Mouse (Mus musculus): Measurements from ENCODE around the gene Vps16.
A peak's percentile ranks its signal among the peaks of the same experiment; 100 is the strongest.

The Vps16 gene

DNA sequence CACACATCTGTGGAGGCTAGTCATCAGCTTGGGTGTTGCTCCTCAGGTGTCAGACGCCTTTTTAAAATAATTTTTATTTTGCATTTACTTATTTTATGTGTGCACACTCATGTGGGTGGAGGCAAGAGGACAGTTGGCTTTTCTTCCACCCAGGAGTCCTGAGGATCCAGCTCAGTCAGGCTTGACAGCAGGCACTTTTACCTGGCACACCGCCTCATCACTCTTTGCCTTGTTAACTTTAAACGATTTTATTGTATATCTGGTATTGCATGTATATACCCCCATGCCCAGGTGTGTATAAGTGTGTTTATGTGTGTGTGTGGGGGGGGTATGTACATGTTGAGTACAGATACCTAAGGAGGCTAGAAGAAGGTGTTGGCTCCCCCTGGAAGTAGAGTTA lies 33.7 kb downstream of the Vps16 start:
- no peak for DNase-seq (ENCODE audit: low spot score in 2 of 2)

DNA sequence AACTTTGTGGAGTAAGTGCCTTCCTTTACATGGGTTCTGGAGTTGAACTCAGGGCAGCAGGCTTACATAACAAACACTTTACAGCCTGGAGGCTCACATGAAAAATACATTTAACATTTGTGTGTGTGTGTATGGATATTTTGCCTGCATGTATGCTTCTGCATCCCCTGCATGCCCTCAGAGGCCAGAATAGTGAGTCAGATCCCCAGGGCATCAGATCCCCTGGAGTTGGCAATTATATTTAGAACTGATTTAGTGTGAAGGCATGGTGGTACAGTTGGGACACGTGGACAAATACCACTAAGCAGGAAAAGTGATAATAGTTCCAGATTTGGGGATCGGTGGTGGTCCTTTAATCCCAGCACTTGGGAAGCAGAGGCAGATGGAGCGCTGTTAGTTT lies 35.4 kb downstream of the Vps16 start:
- DNase-seq (ENCODE audit: low spot score in 2 of 2) = no peak

DNA sequence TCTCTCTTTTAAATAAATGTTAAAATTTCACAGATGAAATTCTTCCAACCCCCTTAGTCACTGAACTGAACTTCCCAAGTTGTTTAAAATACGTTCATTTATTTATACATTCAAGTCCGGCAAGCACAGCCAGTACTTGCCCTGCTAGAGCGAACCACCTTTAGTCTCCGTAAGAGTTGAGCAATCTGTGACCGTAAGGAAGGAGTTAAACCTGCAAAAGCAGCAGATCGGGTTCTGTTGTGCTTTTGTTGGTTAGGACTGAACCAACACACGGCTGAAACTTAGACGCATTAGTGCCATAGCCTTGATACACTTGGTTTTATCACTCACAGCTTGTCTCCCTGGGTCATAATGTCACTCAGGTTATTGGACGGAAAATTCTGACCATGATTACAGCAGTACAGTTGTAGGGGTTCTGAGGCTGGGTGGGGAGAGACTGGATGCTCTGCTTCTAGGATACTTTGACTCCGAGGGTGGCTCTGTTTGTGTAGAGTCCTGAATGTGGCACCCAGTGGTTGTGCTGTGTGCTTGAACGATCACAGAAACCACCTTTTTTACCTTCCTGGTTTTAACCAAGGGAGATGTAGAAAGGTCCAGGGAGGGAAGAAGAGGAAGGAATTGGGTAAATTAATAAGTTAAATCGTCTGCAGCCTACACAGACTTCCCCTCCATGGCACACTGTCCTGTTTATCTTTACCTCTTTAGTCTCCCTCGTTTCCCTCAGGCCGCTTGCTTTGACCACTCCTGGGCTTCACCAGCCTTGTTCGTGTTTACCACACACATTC lies 37.3 kb downstream of the Vps16 start:
- no peak for DNase-seq (ENCODE audit: low spot score in 2 of 2)

DNA sequence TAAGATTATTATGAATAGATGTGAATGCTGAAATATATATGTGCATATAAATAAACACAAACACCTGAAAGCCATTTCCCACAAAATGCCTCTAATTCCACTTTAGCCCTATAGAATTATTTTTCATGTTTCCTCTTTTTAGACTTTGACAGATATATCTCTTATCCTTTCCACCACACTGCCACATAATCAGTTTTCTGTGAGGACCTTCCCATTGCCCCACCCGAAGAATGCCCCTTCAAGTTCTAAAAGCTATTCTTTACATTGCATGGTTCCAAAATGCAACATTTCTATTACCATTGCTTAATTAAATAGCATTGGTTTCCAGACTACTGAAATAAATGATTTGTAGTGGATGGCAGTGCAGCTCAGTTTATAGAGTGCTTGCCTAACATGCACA lies 42.3 kb downstream of the Vps16 start:
- DNase-seq (ENCODE audit: low spot score in 2 of 2) = no peak

DNA sequence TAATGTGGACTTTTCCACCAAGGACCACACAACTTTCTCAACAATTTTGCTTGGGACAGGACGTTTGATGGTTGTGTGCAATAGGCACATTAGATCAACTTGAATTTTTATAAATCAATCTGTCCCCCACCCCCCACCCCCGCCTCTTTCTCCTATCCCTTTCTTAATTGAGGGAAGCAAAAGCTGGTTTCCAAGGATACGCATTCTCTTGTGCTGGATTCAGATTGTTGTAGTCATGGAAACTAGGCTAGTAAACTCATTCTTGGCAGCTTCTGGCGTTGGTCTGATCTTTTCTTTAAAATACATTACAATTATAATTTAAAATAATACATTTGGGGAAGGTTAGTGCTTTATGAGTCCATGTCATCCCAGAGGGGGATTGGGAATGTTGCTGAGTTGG lies 45.2 kb downstream of the Vps16 start:
- peak in 1 of 2 experiments; percentile 62 for DNase-seq (ENCODE audit: low spot score in 2 of 2)

DNA sequence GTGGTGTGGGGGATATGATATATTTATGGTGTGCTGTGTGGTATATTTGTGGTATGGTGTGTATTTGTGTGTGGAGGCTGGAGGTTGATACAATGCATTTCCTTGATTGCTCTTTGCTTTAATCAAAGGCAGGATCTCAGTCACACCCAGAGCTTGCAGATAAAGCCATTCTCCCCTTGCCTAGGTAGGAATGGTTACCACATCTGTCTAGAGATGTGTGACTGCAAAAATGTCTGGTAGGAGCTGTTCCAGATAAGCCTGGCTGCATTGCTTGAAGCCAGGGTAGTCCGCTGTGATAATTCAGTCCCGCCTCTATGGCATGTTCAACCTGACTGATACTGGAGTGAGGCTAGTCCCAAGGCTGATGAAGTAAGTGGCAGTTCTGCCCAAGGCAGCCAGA lies 45.8 kb downstream of the Vps16 start:
- DNase-seq (ENCODE audit: low spot score in 2 of 2) = no peak

DNA sequence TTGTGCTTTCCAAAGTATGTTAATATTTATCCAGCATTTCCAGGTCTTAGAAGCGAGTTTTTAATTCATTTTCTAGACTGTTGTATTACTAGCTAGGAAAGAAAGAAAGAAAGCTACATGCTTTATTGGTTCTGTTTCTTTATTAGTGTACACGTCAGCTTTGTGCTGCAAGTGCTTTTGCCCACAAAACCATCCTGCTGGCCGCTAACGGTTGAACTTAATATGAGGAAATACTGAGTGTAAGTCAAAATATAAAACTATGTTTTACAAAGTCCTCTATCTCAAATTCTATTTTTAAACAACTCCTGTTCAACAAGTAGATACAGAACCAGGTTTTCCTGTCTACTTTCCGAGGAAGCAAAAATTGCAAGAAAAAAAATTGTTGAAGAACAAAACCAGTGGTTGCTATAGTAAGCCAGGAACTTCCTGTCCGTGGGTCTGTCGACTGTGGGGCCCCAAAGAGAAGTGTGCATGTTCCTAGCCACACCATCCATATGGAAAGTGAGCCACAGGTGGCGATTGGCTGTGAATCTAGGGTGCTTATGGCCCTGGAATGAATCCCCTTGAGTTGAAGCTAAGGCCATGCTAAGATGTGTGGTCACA lies 48.9 kb downstream of the Vps16 start:
- DNase-seq (ENCODE audit: low spot score in 2 of 2) = no peak

DNA sequence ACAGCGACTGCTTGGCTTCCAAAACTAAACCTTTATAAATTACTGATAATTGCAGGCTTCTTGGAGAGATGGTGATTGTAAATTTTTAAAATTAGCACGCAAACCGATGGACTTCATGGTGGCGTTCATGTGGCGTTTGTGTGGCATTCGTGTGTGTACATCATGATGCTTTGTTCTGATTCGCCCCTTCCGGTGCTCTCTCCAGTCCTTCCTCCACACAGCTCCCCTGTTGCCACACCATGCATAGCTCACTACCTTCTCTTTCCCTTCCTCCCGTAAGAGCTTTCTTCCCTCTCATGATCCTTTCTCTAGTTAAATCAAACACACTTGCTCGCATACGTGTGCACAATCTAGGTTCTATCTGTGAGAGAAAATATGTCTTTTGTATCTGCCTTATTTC lies 51.6 kb downstream of the Vps16 start:
- DNase-seq (ENCODE audit: low spot score in 2 of 2) = no peak

DNA sequence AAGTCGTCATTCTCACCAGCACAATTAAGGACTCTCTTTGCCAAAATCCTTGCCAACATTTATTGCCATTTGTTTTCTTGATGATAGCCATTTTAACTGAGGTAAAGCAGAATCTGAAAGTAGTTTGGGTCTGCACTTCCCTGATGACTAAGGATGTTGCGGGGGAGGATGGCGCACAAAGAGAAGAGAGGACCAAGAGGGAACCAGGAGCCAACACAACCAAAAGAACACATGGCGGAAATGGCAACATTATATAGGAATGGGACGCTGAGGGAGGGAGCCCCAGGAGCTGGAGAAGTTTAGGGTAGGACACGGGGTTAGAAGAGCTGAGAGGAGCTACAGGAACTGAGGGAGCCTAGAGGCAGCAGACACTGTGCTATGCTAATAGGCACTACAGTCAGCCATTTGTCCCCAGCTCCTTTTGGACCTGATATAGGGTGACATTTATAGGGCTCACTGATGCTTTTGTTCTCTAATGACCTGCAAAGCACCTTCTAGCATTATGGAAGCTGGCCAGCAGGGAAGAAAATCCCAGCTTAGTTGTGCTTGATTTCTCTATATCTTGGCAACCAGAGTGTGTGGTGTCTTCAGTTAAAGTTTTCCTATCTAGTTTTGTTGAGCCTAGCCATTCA lies 52.6 kb downstream of the Vps16 start:
- DNase-seq (ENCODE audit: low spot score in 2 of 2) = no peak

DNA sequence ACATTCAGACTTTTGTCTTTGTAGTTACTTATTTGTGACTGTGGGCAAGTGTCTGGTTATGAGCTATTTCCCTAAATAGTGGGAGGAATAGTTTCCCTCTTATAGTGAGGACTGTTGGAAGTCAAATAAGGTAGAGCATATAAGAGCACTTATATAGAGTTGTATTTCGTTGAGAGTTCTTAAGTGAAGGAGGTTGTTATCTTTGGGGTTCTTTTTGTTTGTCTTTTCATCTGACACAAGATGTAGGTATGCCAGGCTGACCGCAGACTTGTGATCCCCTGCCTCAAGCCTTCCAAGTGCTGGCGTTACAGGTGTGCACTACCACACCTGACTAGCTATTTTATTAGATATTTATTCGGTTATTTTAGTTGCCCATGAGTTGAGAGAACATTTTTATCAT lies 58.0 kb downstream of the Vps16 start:
- DNase-seq (ENCODE audit: low spot score in 2 of 2) = no peak

DNA sequence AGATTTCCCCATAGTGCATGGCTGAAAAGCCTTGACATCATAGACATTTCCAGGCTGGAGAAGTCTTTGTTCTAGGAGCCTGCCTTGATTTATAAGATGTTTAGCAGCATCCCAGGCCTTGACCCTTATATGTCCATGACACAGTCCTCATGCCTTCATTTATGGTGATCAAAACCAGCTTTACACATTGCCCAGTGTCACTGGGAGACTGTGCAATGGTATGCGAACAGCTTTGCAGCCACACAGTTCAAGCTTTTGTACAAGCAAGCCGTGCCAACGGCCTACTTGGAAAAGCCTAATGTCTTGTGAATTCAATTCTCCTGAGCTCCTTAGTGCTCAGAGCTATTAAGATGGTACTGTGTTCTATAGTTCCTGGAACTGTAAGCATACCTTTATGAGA lies 58.6 kb downstream of the Vps16 start:
- no peak for DNase-seq (ENCODE audit: low spot score in 2 of 2)

DNA sequence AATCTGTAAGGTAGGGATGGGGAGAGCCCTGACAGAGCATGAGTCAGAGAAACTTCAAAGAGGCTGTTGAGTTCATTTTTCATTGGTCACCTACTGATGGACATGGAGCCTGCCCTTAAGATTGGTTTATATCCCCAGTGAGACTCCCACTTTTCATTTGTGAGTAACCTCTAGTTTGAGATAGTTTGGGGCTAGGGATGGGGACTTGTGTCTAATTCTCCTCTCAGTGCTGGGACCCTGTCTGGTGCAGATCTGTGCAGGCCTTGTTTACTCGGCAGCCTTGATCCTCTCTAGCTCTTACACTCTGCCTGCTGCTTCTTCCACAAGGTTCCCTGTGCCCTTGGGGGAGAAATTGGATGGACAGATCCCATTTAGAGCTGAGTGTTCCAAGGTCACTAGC lies 60.1 kb downstream of the Vps16 start:
- DNase-seq (ENCODE audit: low spot score in 2 of 2) = no peak

DNA sequence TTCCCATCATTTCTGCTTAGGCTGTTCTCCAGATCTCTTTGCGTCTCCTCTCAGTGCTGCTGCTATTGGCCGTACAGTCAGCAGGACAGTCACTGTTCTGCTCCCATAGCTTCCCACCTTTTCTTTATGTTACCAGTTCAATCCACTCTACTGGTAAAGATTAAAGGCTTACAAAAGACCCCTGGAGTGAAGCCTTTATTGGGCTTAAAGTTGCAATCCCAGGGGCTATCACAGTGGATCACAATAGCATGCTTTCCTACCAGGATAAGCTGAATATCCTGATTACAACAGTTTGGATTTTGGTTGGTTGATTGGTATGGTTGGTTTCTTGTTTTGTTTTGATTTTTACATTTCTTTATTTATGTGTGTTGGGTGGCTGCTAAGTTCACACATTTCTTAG lies 63.9 kb downstream of the Vps16 start:
- DNase-seq (ENCODE audit: low spot score in 2 of 2) = no peak

DNA sequence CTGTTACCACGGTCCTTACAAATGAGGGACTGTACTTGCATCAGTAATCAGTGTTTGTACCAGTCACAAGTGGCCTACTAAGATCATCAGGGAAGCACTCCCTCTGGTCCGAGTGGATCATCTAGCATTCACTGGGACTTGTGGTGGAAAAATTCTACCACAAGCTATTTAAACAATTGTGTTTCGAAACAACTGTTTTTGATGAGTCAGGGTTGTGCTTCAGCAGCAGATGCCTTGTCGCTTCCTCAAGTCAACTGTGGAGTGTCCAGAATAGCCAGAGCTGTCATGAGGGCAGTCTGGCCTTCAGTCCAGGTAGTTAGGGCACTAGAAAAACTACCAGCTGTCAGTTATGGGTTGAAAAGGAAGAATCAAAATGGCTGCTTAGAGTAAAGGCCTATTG lies 64.5 kb downstream of the Vps16 start:
- DNase-seq (ENCODE audit: low spot score in 2 of 2) = no peak

DNA sequence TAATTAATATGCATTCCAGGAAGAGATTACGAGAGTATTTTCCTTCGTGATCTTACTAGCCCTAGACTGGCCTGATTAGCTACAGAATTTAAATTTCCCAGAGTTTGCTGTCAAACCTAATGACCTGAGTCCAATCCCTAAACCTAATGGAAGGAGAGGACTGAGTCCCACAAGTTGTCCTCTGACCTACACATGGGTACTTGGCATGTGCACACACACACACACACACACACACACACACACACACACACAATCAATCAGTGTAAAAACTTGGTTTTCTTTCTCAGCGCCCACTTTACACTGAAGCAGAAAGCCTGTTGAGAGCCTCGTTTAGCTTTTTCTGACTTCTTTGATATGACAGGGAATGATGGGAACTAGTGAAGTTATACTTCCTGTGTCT lies 67.0 kb downstream of the Vps16 start:
- DNase-seq (ENCODE audit: low spot score in 2 of 2) = no peak

DNA sequence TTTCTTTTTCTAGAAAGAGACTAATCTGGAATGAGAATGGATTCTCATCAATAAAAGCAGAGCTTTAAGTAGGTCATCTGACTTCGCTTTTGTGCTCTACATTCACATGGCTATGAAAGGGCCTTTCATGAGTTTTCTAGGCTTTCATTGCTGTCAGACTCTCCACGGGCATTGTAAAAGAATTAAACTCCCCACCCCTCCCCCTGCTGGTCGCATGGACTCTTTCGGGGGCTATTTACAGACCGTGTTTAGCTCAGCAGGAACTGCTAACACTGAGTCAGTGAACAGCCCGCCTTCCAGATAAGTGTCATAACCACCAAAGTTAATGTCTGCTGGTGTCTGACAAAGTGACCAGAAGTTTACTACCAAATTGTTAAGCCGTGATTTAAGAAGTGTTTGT lies 67.4 kb downstream of the Vps16 start:
- DNase-seq (ENCODE audit: low spot score in 2 of 2) = peak; percentile 81 to 86
